Mouse (Mus musculus) embryonic facial prominence, embryonic 14.5 days (tissue): ENCODE measurements at regions not wholly inside any gene's neighbourhood (a gene's known extent, or its start where the extent isn't known, plus 50 kb on each side); places are given as distances from the start of the nearest gene placed in this dataset.

Experiments
- ATAC-seq: fragments of 200-750 bp; cut with Nextera tagmentation; 2 replicates; pipeline ENCODE4 v1.8.0; 2017; ENCODE audit warnings: low read depth, moderate number of reproducible peaks, moderate TSS enrichment
- DNase-seq: peaks from one replicate; pipeline ENCODE4 v3.0.0-alpha.2; 2015; ENCODE audit warnings: low spot score
- H3K27ac ChIP-seq: fragments of 300-500 bp; sonication (generic); replicated peaks from 2 replicates; pipeline ENCODE4 v1.5.1; 2014; ENCODE audit warnings: low read depth, mild to moderate bottlenecking, low read length, moderate library complexity
- H3K27me3 ChIP-seq: fragments of 300-500 bp; sonication (generic); replicated peaks from 2 replicates; pipeline ENCODE4 v1.6.1; 2014; ENCODE audit warnings: low read length; ENCODE audit not compliant: control insufficient read depth, insufficient read depth
- H3K36me3 ChIP-seq: fragments of 300-500 bp; sonication (generic); 2 replicates; pipeline ENCODE4 v1.6.1; 2014; ENCODE audit warnings: low read length, mixed read lengths; ENCODE audit not compliant: control insufficient read depth, insufficient read depth
- H3K4me1 ChIP-seq: fragments of 300-500 bp; sonication (generic); 2 replicates; pipeline ENCODE4 v1.6.1; 2014; ENCODE audit warnings: antibody characterized with exemption, low read length; ENCODE audit not compliant: control insufficient read depth, insufficient read depth
- H3K4me2 ChIP-seq: fragments of 300-500 bp; sonication (generic); 2 replicates; pipeline ENCODE4 v1.6.1; 2014; ENCODE audit warnings: low read depth, mild to moderate bottlenecking, low read length, moderate library complexity, mixed read lengths
- H3K4me3 ChIP-seq: fragments of 300-500 bp; sonication (generic); 2 replicates; pipeline ENCODE4 v1.5.1; 2014; ENCODE audit warnings: low read depth, mild to moderate bottlenecking, low read length
- H3K9ac ChIP-seq: fragments of 300-500 bp; sonication (generic); 2 replicates; pipeline ENCODE4 v1.6.1; 2014; ENCODE audit warnings: low read depth, mild to moderate bottlenecking, low read length, moderate library complexity, mixed read lengths
- H3K9me3 ChIP-seq: fragments of 300-500 bp; sonication (generic); 2 replicates; pipeline ENCODE4 v1.6.1; 2016; ENCODE audit warnings: low read length; ENCODE audit not compliant: control insufficient read depth
- WGBS: fragments of 180-500 bp; shearing (Covaris S2); extraction: QIAGEN DNeasy Blood & Tissue Kit; methylation state at CpG from one replicate; pipeline ENCODE4 v1.1.7; 2014; 5-methylcytosine and 5-hydroxymethylcytosine counted together

DNA sequence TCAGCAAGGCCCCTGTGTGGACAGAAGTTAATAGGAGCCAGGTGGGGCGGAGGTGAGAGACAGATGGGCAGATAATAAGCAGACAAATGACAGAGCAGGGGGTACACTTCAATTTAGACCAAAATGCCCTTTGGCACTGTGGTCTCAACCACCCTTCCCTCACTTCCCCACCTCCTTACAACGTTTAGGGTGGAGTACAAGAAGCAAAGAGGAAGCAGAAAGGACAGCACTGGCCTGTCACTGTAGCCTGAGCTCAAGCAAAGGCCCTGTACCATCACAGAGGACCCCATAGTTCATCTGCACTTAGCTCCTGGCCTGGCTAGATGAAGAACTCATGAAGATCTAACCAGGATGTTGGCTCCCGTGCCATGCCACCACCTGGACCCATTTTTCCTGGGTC lies 75.3 kb upstream of the Hs6st1 start:
- ATAC-seq (no peak), DNase-seq (no peak)
- Histone ChIP-seq H3K4me2 (no peak overlapping the region), H3K4me1 (peaks cover 7% of the 10 kb centered on the region), H3K9me3 (peaks cover 22% of the 10 kb centered on the region), H3K4me3 (no peak overlapping the region), H3K27ac (peak overlapping the region; percentile 66), H3K27me3 (no peaks in the 10 kb centered on the region), H3K36me3 (no peaks in the 10 kb centered on the region), H3K9ac (no peak overlapping the region)
- 55% methylated on average over 3 of the region's 3 CpGs for WGBS

DNA sequence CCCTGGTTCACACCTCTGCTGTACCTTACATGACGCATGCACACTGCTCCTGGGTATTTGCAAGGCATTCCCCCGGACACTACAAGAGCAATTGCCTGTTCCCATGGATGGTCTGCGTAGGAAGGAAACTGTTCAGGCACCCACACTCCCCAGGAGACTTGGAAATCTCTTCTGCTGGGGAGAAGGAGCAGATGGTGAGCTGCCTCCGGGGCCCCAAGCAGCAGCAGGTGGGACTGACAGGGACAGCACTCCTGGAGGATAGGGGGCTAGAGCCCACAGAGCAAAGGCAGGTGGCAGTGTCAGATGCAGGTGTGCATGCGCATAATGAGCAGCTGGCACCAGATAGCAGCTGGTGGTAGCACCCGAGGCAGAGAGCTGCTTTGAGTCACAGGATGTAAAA lies 72.5 kb upstream of the Hs6st1 start:
- WGBS = 83% methylated on average over 6 of the region's 6 CpGs
- Histone ChIP-seq H3K9me3 (peaks cover 7% of the 10 kb centered on the region; the same call in 1 of the 2 replicates), H3K9ac (no peak overlapping the region), H3K27ac (no peak overlapping the region), H3K36me3 (no peaks in the 10 kb centered on the region), H3K4me2 (no peak overlapping the region), H3K4me3 (no peak overlapping the region), H3K27me3 (no peaks in the 10 kb centered on the region), H3K4me1 (peaks cover 7% of the 10 kb centered on the region)
- DNase-seq = peak; percentile 41
- peak; percentile 64 for ATAC-seq

DNA sequence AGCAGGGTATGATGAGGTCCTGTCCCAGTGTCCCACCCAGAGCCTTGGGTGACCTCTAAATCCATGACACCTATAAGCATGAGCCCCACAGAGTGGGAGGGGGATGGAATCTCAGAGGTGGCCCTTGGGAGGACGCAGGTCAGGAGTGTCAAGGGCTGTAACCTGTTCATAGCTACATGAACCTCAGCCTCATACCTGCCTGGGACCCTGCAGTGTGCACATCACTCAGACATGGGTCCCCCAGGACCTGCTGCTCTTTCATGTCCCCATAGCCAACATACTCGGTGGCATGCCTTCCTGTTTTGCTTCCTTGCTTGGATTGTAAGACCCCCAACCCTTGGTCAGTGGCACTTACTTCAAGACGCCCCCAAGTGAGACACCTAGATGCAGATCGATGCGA lies 66.9 kb upstream of the Hs6st1 start:
- H3K36me3 ChIP-seq = no peaks in the 10 kb centered on the region
- WGBS = 83% methylated on average over 5 of the region's 5 CpGs
- no peaks in the 10 kb centered on the region for H3K4me1 ChIP-seq
- no peak overlapping the region for H3K4me2 ChIP-seq
- no peak overlapping the region for H3K4me3 ChIP-seq
- no peak for DNase-seq
- H3K9ac ChIP-seq = no peak overlapping the region
- no peak for ATAC-seq
- H3K9me3 ChIP-seq = no peaks in the 10 kb centered on the region
- no peak overlapping the region for H3K27ac ChIP-seq
- no peaks in the 10 kb centered on the region for H3K27me3 ChIP-seq

DNA sequence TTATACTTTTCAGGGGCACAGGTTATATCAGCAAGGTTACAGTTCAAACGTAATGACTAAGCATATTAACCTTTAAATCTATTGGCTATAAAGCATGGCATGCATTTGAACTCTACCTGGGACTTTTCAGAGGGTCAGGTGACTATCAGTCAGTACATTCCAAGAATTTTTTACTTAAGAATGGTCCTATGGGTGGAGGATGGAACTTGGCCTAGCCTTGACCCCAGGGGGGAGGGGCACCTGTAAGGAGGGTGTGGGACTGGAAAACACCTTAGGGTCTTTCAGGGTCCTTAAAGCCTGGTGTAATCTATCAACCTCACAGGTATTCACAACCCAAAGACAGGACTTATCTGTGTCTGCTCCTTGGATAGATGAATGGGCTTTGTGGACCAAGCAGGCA lies 66.4 kb upstream of the Hs6st1 start:
- DNase-seq (no peak), ATAC-seq (no peak)
- H3K36me3 ChIP-seq = no peaks in the 10 kb centered on the region
- H3K27me3 ChIP-seq = no peaks in the 10 kb centered on the region
- WGBS = 88% methylated on average over 1 of the region's 1 CpGs
- no peak overlapping the region for H3K4me3 ChIP-seq
- no peaks in the 10 kb centered on the region for H3K4me1 ChIP-seq
- no peak overlapping the region for H3K9ac ChIP-seq
- H3K9me3 ChIP-seq = no peaks in the 10 kb centered on the region
- no peak overlapping the region for H3K4me2 ChIP-seq
- no peak overlapping the region for H3K27ac ChIP-seq

DNA sequence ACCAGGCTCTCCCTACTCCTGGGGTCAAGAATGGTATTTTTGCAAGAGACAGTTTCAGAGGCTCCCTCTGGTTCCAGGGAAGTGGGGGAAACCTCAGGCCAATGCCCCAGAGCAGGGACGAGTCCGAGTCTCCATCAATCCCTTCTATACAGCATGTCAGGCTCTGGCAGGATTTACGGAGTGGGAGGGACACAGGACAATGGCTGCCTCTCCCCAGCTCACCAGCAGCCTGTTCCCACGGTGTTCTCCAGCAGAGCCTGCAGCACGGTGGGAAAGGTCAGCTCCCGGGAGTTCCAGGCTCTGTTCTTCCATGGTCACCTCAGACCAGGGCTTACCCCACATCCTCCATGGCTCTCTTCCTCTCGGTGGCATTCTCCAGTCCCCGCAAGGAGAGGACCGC lies 64.6 kb upstream of the Hs6st1 start:
- no peak for DNase-seq

DNA sequence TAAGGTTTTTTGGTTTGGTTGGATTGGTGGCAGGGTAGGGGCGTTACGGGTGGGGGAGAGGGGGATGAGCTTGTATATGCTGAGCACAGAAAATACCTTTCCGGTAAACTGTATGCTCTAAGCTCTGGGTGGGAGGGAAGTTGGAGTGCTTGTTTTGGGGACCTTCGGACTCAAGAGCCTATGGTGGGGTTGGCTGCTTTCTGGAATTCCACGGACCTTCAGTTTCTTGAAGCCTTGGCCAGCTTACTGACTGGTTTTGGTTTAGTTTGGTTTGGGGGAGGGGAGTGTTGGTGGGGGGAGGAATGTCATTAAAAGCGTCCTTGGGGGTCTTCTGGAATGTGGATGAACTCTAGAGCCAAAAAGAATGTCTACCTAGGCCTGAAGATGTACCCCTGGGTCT lies 59.6 kb upstream of the Hs6st1 start:
- H3K36me3 ChIP-seq = no peaks in the 10 kb centered on the region
- H3K4me2 ChIP-seq = no peak overlapping the region
- H3K27me3 ChIP-seq = no peaks in the 10 kb centered on the region
- peaks cover 14% of the 10 kb centered on the region; the same call in 1 of the 2 replicates for H3K4me1 ChIP-seq
- DNase-seq (peak; percentile 24), ATAC-seq (no peak)
- 78% methylated on average over 6 of the region's 6 CpGs for WGBS
- no peak overlapping the region for H3K9ac ChIP-seq
- H3K9me3 ChIP-seq = no peaks in the 10 kb centered on the region
- no peak overlapping the region for H3K4me3 ChIP-seq
- H3K27ac ChIP-seq = no peak overlapping the region

More for the DNA sequence above, 64.6 kb upstream of the Hs6st1 start:
- Histone ChIP-seq H3K4me3 (no peak overlapping the region), H3K9ac (no peak overlapping the region), H3K36me3 (no peaks in the 10 kb centered on the region), H3K27me3 (no peaks in the 10 kb centered on the region), H3K4me1 (peaks cover 5% of the 10 kb centered on the region; the same call in 1 of the 2 replicates), H3K4me2 (no peak overlapping the region), H3K27ac (no peak overlapping the region), H3K9me3 (no peaks in the 10 kb centered on the region)
- peak; percentile 13; the same call in 1 of the 2 replicates for ATAC-seq
- WGBS = 41% methylated on average over 9 of the region's 9 CpGs

DNA sequence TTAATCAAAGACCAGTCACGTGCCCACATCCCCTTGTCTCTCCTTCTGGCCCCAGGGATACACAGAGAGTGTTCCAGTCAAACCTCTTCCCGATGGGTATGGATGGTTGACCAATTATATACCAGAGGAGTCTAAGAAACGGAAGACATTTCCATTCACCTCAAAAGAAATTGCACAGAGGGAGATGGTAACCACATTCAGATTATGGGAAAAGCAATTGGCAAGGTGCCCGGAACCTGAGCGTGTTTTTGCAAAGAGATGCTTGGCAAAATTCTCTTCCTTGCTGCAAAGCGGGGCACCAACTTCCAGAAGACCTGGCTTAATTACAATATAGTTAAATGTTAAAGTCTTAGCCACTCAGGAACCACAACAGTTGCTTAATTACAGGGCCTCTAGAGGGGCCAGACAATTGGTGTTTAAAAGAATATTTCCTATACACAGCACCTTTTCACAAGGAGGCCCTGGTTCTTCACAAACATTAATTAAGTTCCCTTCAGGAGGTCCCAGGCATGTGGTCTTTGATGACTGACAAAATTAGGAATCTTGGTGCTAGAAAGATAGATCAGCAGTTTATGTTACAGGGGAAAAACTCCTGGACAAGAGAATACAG lies 59.1 kb upstream of the Hs6st1 start:
- DNase-seq = peak; percentile 92
- Histone ChIP-seq H3K4me2 (no peak overlapping the region), H3K9ac (no peak overlapping the region), H3K9me3 (no peaks in the 10 kb centered on the region), H3K27me3 (no peaks in the 10 kb centered on the region), H3K4me3 (no peak overlapping the region), H3K27ac (no peak overlapping the region), H3K36me3 (no peaks in the 10 kb centered on the region), H3K4me1 (peaks cover 16% of the 10 kb centered on the region; the same call in 1 of the 2 replicates)
- 35% methylated on average over 6 of the region's 6 CpGs for WGBS
- ATAC-seq = peak; percentile 62; the same call in 1 of the 2 replicates

DNA sequence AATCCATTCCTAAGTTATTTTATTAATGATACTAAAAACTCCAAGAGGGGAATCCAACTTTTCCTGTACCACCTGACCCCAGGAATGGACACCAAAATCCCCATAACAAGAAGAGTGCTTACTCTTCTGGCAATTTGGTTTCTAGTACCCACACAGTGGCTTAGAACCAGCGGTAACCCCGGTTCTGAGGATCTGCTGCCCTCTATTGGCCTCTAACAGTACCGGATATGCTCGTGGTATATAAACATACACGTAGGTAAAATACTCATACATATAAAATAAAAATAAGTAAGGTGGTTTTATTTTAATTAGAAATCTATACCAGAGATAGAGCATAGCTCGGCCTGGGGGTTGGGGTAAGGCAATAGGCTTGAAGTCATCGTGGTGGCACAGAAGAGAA lies 58.0 kb upstream of the Hs6st1 start:
- Histone ChIP-seq H3K9ac (no peak overlapping the region), H3K4me1 (peaks cover 16% of the 10 kb centered on the region; the same call in 1 of the 2 replicates), H3K9me3 (no peaks in the 10 kb centered on the region), H3K27ac (no peak overlapping the region), H3K4me2 (no peak overlapping the region), H3K27me3 (no peaks in the 10 kb centered on the region), H3K4me3 (no peak overlapping the region), H3K36me3 (no peaks in the 10 kb centered on the region)
- DNase-seq (no peak), ATAC-seq (no peak)
- 85% methylated on average over 7 of the region's 7 CpGs for WGBS

DNA sequence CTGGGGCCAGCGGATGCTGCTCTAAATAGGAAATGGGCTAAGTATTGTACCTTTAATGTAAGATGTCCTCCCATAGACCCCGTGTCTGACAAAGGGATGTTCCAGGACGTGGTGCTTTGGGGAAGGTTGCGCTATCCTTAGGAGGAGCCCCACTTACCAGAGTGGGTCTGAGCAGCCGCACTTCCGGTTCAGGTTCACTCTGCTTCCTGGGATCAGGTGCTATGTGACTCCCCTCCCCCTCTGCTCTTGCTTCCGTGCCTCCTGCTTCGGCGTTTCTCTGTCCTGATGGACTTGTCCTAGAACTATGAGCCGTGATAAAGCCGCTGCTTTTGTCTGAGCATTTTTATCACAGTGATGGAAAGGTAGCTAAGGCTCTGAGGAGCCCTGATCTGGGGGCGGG lies 57.4 kb upstream of the Hs6st1 start:
- DNase-seq (no peak), ATAC-seq (no peak)
- Histone ChIP-seq H3K36me3 (no peaks in the 10 kb centered on the region), H3K27me3 (no peaks in the 10 kb centered on the region), H3K9ac (no peak overlapping the region), H3K9me3 (no peaks in the 10 kb centered on the region), H3K4me2 (no peak overlapping the region), H3K4me3 (no peak overlapping the region), H3K4me1 (peaks cover 16% of the 10 kb centered on the region; the same call in 1 of the 2 replicates), H3K27ac (no peak overlapping the region)
- WGBS = 84% methylated on average over 12 of the region's 12 CpGs
